Comparison of ENCODE assay signal across 22 mouse cellular contexts in genomic region chr7:133970407-133970806, GRCm38 (mm10).
DNase-seq lines count a peak whose midpoint lies in the region; ATAC-seq and TF ChIP-seq lines count a peak whose summit lies in the region.
"Had no signal": no experiment of that assay in that cellular context is flagged by ENCODE, and none has a peak within 500 bp of the region (broad histone marks: within the 10 kb centered on the region; RNA-seq: fewer than 3 reads in every experiment).

No protein-coding gene starts in this region.

- TF ChIP-seq CTCF in intestine, postnatal 0 days (IDR thresholded peaks at IDR 0.05; ENCODE audit: low read depth), result no peak

- no peak overlapping the region for H3K4me2 ChIP-seq in intestine, embryonic 14.5 days (ENCODE audit: low read length)
- H3K4me2 ChIP-seq in intestine, postnatal 0 days (replicated peaks; ENCODE audit: low read depth), result no peak overlapping the region
- no peak overlapping the region for H3K4me2 ChIP-seq in liver, embryonic 16.5 days (ENCODE audit: low read depth, low read length)
- H3K4me2 ChIP-seq in liver, embryonic 11.5 days, result no peak overlapping the region
- H3K4me2 ChIP-seq: hindbrain, embryonic 12.5 days; limb, embryonic 12.5 days; midbrain, embryonic 11.5 days; neural tube, embryonic 13.5 days had no signal

- H3K4me3 ChIP-seq in intestine, embryonic 14.5 days (ENCODE audit: low read depth, low read length), result no peak overlapping the region
- H3K4me3 ChIP-seq in intestine, postnatal 0 days (ENCODE audit: low read depth, low read length), result no peak overlapping the region
- no peak overlapping the region for H3K4me3 ChIP-seq in liver, embryonic 16.5 days (ENCODE audit: low read depth, low read length)
- H3K4me3 ChIP-seq in liver, embryonic 11.5 days (ENCODE audit: low read depth, low read length), result no peak overlapping the region
- no peak overlapping the region for H3K4me3 ChIP-seq in brown adipose tissue, adult 24 weeks (ENCODE audit: insufficient read depth, low read depth, low read length)
- H3K4me3 ChIP-seq: heart, adult 2 months; hindbrain, embryonic 12.5 days; limb, embryonic 12.5 days; neural tube, embryonic 13.5 days had no signal

- no peak overlapping the region for H3K9ac ChIP-seq in intestine, embryonic 14.5 days (ENCODE audit: low read length)
- H3K9ac ChIP-seq in intestine, postnatal 0 days (ENCODE audit: low read depth, low read length), result no peak overlapping the region
- no peak overlapping the region for H3K9ac ChIP-seq in liver, embryonic 16.5 days (ENCODE audit: low read depth, low read length)
- no peak overlapping the region for H3K9ac ChIP-seq in liver, embryonic 11.5 days (ENCODE audit: low read depth, low read length)
- H3K9ac ChIP-seq: hindbrain, embryonic 12.5 days; limb, embryonic 12.5 days; liver, embryonic 14.5 days; neural tube, embryonic 13.5 days had no signal

- WGBS in intestine, embryonic 14.5 days, result 61% methylated on average over 5 of the region's 5 CpGs
- WGBS in intestine, postnatal 0 days, result 39% methylated on average over 5 of the region's 5 CpGs
- 56% methylated on average over 5 of the region's 5 CpGs for WGBS in liver, embryonic 16.5 days (ENCODE audit: insufficient replicate concordance)
- 62% methylated on average over 5 of the region's 5 CpGs for WGBS in liver, embryonic 11.5 days

- DNase-seq in intestine, embryonic 14.5 days (ENCODE audit: low spot score), result peak; percentile 38
- DNase-seq in liver, embryonic 11.5 days (ENCODE audit: low spot score), result no peak
- DNase-seq in retina, postnatal 1 day, result peak; percentile 47
- DNase-seq: B cell, adult 2 months; cerebellum, adult 2 months; cerebellum, postnatal 36 days; gastrocnemius, postnatal 10 days; right cerebral cortex, postnatal 14 days; spleen, adult 18-20 months; thymus, adult 18-20 months; thymus, postnatal 4 days had no signal

- H3K27ac ChIP-seq in intestine, embryonic 14.5 days (ENCODE audit: low read depth), result no peak overlapping the region
- H3K27ac ChIP-seq in intestine, postnatal 0 days (ENCODE audit: low read depth, low read length), result no peak overlapping the region
- no peak overlapping the region for H3K27ac ChIP-seq in liver, embryonic 16.5 days (ENCODE audit: low read length)
- no peak overlapping the region for H3K27ac ChIP-seq in liver, embryonic 11.5 days (ENCODE audit: low read depth, low read length)
- H3K27ac ChIP-seq in brown adipose tissue, adult 24 weeks (replicated peaks; ENCODE audit: low read depth, low read length), result peak overlapping the region; percentile 36
- H3K27ac ChIP-seq: heart, adult 2 months; hindbrain, embryonic 12.5 days; limb, embryonic 12.5 days; liver, embryonic 14.5 days; macrophage; neural tube, embryonic 13.5 days had no signal

- ATAC-seq in intestine, embryonic 14.5 days (replicated peaks; ENCODE audit: low FRiP score, low TSS enrichment, low read depth), result no peak
- ATAC-seq in intestine, postnatal 0 days, result no peak
- ATAC-seq in liver, embryonic 16.5 days (ENCODE audit: low read depth), result peak; percentile 66
- no peak for ATAC-seq in liver, embryonic 11.5 days (replicated peaks; ENCODE audit: low FRiP score)
- no peak for ATAC-seq in monocyte, adult 5-6 weeks (replicated peaks; ENCODE audit: insufficient number of reproducible peaks, low FRiP score, low TSS enrichment, poor library complexity, severe bottlenecking)

- no peaks in the 10 kb centered on the region for H3K9me3 ChIP-seq in intestine, embryonic 14.5 days (ENCODE audit: control insufficient read depth, low read length)
- H3K9me3 ChIP-seq in intestine, postnatal 0 days (ENCODE audit: control insufficient read depth), result no peaks in the 10 kb centered on the region
- H3K9me3 ChIP-seq in liver, embryonic 16.5 days (replicated peaks; ENCODE audit: control insufficient read depth, low read length), result no peaks in the 10 kb centered on the region
- H3K9me3 ChIP-seq in liver, embryonic 11.5 days (ENCODE audit: control insufficient read depth, low read length), result no peaks in the 10 kb centered on the region
- H3K9me3 ChIP-seq: hindbrain, embryonic 12.5 days; limb, embryonic 12.5 days; neural tube, embryonic 13.5 days had no signal

- no peaks in the 10 kb centered on the region for H3K36me3 ChIP-seq in intestine, embryonic 14.5 days (ENCODE audit: control insufficient read depth, insufficient read depth, low read length)
- no peaks in the 10 kb centered on the region for H3K36me3 ChIP-seq in intestine, postnatal 0 days (ENCODE audit: control insufficient read depth, insufficient read depth)
- no peaks in the 10 kb centered on the region for H3K36me3 ChIP-seq in liver, embryonic 16.5 days (ENCODE audit: control insufficient read depth, insufficient read depth)
- H3K36me3 ChIP-seq in liver, embryonic 11.5 days (ENCODE audit: control insufficient read depth, insufficient read depth, low read length), result no peaks in the 10 kb centered on the region
- H3K36me3 ChIP-seq: hindbrain, embryonic 12.5 days; limb, embryonic 12.5 days; neural tube, embryonic 13.5 days had no signal

- 0 out of 2 replicates have a peak, but pooled peaks cover under 1% of the 10 kb centered on the region for H3K4me1 ChIP-seq in intestine, embryonic 14.5 days (replicated peaks; ENCODE audit: control insufficient read depth, insufficient read depth, low read length)
- H3K4me1 ChIP-seq in intestine, postnatal 0 days (replicated peaks; ENCODE audit: control insufficient read depth, insufficient read depth, low read length), result no peaks in the 10 kb centered on the region; the same call in 1 of the 2 replicates
- no peaks in the 10 kb centered on the region; the same call in 1 of the 2 replicates for H3K4me1 ChIP-seq in liver, embryonic 16.5 days (ENCODE audit: control insufficient read depth, low read depth, low read length)
- no peaks in the 10 kb centered on the region; the same call in 1 of the 2 replicates for H3K4me1 ChIP-seq in liver, embryonic 11.5 days (replicated peaks; ENCODE audit: control insufficient read depth, insufficient read depth, low read length)
- H3K4me1 ChIP-seq in brown adipose tissue, adult 24 weeks (ENCODE audit: control insufficient read depth, insufficient read depth, insufficient read length, low read length), result peaks cover 9% of the 10 kb centered on the region
- H3K4me1 ChIP-seq: hindbrain, embryonic 12.5 days; neural tube, embryonic 13.5 days had no signal

- no peaks in the 10 kb centered on the region for H3K27me3 ChIP-seq in intestine, embryonic 14.5 days (replicated peaks; ENCODE audit: control insufficient read depth, insufficient read depth, low read length)
- no peaks in the 10 kb centered on the region for H3K27me3 ChIP-seq in intestine, postnatal 0 days (replicated peaks; ENCODE audit: control insufficient read depth, insufficient read depth, low read length)
- H3K27me3 ChIP-seq in liver, embryonic 16.5 days (ENCODE audit: control insufficient read depth, insufficient read depth, low read depth, low read length), result no peaks in the 10 kb centered on the region
- no peaks in the 10 kb centered on the region for H3K27me3 ChIP-seq in liver, embryonic 11.5 days (replicated peaks; ENCODE audit: control insufficient read depth, insufficient read depth, low read length)
- H3K27me3 ChIP-seq: hindbrain, embryonic 12.5 days; limb, embryonic 12.5 days; neural tube, embryonic 13.5 days had no signal
